Mouse (Mus musculus) ES-Bruce4 (cell line): ENCODE measurements around the gene Tspan9.

Experiments
- CTCF ChIP-seq: IDR thresholded peaks from one replicate; pipeline ENCODE4 v1.8.1; 2011; ENCODE audit warnings: low read depth, low read length
- EP300 ChIP-seq: IDR thresholded peaks from 2 replicates; pipeline ENCODE4 v1.6.1; 2011; ENCODE audit warnings: low read depth, low read length; ENCODE audit not compliant: insufficient read depth
- POLR2A ChIP-seq: IDR thresholded peaks from one replicate; pipeline ENCODE4 v1.8.1; 2011; ENCODE audit warnings: low read length; ENCODE audit not compliant: insufficient read depth

GRCm38 (mm10) chr6:128007241-128007701 is 136.1 kb downstream of the Tspan9 start:
- TF ChIP-seq EP300 (no peak), CTCF (no peak), POLR2A (no peak)
